Mouse (Mus musculus) spleen, postnatal 10 days (tissue): Measurements from ENCODE around the gene Mars.
"Not testable (repeated sequence)": the region's sequence is repeated elsewhere in the genome, so short reads cannot be mapped to it uniquely, and the experiment has no call there.

Experiments used
- DNase-seq, 2 experiments: peaks; one replicate each; pipeline ENCODE4 v3.0.0; 2021 to 2022; ENCODE audit warnings: low spot score in 2 of 2

Mars gene

DNA sequence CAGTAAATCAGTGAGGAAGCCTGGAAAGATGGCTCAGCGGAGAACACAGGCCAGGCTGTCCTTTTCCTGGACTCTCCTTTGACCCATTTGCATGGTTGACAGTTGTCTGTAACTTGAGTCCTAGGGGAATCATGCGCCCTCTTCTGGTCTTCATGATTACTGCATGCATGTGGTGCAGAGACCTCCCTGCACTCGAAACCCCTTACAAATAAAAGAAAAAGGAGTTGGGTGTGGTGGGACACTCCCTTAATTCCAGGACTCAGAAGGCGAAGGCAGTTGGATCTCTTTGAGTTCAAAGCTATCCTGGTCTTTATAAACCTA, 730 bp upstream of the Mars start:
- DNase-seq, result peak; percentile 86 to 89

DNA sequence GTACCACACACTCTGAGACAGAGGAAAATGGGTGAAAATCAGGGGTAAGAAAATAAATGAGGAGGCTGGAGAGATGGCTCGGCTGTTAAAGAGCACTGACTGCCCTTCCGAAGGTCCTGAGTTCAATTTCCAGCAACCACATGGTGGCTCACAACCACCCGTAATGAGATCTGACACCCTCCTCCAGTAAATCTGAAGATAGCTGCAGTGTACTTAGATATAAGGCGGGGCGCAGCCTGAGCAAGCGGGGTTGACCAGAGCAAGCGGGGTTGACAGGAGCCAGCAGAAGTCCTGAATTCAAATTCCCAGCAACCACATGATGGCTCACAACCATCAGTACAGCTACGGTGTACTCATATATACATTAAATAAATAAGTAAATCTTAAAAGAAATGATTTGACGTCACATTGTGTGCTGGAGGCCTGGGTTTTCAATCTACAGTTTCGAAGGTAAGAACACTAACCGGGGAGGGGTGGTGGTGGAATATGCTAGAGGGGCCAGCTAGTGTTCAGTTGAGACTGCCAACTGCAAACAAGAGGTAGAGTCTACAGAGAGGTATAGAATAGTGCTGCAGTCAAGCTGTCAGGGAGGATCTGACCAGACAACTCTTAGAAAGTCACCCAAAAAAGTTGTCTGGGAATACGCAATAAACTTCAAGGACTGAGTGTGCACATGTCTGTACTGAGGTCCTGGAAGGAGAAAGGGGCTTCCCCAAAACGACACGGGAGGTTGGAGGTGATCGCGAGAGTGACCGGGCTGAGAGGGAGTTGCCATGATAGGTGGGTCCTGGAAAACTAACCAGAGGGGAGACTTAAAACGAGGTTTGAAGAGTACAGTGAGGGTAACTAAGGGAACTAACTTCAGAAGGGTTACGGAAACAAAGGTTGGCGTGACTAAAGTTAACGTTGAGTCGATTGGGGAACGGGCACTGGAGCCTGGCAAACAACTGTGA, 787 bp downstream of the Mars start:
- DNase-seq, result peak; percentile 50 to 53

DNA sequence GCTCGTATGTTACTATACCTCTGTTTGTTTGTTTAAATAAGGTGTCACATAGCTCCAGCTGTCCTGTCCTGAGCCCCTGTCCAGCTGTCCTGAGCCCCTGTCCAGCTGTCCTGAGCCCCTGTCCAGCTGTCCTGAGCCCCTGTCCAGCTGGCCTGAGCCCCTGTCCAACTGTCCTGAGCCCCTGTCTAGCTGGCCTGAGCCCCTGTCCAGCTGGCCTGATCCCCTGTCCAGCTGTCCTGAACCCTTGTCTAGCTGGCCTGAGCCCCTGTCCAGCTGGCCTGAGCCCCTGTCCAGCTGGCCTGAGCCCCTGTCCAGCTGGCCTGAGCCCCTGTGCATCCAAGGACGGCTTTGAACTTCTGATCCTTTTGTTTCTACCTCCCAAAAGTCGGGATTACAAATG, 2.4 kb downstream of the Mars start:
- not testable (repeated sequence) for DNase-seq

DNA sequence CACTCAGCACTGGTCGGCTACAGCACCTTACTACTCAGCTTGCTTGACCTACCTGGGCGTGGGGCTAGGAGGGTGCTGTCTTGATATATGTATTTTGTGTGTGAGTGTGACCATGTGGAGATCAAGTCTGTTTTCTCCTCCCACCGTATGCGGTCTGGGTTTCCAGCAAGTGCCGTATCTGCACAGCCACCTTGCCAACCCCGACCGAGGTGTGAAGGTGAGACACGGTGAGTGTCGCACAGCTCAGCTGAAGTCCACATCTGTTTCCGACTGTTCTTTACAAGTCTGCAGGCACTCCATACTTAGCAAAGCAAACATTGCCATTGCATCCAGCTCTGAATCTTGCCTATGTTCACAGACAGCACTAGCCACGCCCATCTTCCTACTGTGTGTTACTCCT, 8.4 kb downstream of the Mars start:
- no peak for DNase-seq

DNA sequence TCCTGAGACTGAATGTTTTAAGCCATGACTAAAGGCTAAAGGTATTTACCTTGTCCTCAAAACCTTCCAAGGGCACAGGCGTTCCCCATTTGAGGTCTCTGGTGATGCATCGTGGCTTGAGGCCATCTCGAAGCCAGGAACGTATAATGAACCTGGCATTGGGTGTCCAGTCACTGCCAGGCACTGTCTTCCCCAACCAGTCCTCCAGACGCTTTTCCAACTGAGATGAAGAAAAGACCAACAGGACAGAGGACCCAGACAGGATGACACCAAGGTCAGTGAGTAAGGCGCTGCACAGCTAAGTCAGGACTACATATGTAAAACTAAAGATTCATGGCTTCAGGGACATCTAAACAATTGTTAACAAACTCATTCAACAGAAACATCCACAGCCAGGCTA, 11.2 kb downstream of the Mars start:
- DNase-seq, result no peak

DNA sequence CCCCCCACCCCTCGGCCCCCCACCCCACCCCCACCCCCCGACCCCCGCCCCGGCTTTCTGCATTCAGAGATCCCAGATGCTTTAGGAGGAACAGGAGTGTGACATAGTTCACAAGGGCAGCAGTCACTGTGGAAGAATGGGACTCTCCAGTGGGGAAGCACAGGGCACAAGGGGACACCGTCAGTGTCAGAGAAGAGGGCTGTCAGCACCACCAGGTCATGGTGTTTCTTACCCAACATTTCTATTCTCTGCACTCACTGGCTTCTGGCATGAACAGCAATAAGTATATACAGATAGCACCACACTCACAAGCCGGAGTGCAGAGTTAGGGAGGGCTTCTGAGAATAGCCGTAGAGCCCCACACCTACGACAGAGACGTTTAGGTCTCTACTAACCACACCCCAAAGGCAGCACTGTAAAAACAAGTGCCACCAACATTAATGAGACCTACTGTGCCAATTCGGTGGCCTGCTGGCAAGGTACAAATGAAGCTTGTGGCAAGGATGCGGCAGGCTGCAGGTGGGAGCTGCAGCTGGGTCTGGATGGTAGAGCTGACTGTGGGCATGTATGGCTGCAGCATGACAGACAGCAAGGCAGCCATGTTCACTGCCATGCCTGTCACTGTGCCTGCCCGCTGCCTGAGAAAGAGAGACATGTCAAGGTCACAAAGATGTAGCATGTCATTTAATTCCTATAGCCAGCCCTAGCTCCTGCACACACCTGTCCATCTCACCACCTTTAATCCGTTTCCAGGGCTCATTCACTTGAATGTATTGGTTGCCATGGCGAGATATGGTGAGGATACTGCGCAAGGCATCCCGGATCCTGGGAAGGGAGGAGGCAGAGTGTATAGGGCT, 14.3 kb downstream of the Mars start:
- no peak for DNase-seq

DNA sequence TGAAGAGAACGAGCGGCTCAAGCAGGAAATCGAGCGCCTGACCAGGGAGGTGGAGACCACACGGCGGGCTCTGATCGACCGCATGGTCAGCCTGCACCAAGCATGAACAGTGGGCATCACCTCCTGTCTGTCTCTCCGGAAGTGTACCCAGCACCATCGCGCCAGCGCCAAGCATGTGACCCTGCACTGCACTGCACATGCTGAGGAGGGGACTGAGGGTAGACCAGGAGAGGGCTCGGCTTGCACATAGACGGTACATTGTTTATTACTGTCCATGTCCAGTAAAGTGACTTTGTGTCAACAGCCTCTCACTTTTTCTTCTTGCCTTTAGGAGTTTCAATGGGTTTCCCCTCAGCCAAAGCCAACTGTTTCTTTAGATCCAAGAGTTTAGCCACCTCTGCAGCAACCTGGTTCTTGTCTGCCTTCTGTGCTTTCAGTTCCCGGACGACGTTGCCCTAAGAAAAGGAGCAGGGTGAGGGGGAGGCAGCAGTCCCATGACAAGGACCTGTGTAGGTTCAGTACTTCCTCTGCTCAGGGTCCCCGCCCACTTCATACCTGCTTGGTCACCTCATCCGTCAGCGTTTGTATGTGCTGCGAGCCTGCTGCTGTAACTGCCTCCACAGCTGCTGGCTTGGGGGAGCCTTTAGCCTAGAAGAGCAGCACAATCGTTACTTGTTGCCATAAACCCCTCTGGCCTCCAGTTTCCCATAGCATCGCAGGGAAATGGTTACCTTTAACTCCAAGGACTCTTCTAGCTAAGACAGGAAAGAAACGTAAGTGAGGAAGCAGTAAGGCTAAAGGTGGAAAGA, 15.4 kb downstream of the Mars start:
- no peak for DNase-seq

DNA sequence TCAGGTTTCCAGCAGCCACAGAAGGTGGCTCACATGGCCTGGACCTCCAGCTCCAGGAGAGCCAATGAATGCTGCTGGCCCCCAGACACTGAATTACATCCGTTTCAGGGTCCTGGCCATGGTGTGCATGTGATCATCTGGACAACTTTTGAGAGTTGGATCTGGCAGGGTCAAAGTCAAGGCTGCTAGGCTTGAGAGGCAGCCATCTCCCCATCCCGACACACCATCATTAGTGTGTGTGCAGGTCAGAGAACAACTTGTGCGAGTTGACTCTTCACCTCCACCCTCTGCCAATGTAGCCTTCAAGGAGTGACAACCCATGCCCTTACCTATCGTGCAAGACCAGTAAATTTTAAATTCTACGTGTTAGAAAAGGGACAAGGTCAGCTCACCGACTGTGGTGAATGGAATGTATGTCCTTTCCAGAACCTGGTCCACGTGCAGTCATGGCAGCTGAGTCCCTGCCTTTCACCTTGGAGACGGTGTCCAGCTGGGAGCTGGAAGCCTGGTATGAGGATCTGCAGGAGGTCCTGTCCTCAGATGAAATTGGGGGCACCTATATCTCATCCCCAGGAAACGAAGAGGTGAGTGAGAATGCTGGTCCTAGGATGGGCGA, 16.6 kb downstream of the Mars start:
- DNase-seq, result no peak

DNA sequence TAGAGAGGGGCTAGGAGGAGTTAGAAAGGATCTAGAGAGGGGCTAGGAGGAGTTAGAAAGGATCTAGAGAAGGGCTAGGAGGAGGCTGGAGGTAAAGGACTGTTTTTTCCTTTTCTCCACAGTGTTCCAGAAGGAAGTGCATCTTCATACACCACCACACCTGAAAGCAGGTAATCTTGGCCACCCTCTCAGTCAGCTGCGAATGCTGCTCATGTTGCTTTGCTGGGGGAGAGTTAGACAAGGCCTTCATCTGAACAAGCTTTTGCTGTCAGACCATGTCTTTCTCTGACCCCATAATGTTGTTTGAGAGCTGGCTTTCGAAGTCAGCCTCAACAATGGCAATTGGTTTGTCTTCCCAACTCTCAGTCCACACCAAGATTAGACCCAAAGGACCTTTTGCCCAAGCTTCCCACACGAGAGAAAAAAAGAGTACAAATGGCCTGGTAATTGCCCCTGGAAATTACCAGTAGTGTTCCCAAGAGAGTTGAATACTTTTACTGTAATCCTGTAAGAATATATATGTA, 17.9 kb downstream of the Mars start:
- DNase-seq, result no peak

DNA sequence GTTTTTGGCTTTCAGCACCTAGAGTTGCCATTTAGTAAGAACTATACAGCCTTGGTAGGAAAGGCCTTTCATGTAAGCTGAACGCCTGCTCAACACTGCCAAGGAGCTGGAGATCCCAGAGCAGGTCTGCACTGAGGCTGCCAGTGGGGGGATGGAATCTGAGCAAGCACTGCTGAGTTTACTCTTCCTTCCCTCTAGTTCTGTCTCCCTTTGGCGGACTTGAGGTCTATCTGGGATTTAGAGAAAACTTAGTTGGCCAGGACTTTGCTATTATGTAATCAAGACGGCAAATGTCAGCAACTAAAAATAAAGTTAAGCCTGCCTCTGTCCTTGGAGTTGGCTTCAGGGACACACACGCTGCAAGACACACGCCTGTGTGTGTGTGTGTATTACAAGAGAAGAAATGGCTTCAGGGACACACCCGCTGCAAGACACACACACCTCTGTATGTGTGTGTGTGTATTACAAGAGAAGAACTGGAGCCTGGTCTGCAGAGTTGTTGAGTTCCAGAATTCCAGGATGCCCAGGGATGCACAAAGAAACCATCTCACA, 18.5 kb downstream of the Mars start:
- no peak for DNase-seq

DNA sequence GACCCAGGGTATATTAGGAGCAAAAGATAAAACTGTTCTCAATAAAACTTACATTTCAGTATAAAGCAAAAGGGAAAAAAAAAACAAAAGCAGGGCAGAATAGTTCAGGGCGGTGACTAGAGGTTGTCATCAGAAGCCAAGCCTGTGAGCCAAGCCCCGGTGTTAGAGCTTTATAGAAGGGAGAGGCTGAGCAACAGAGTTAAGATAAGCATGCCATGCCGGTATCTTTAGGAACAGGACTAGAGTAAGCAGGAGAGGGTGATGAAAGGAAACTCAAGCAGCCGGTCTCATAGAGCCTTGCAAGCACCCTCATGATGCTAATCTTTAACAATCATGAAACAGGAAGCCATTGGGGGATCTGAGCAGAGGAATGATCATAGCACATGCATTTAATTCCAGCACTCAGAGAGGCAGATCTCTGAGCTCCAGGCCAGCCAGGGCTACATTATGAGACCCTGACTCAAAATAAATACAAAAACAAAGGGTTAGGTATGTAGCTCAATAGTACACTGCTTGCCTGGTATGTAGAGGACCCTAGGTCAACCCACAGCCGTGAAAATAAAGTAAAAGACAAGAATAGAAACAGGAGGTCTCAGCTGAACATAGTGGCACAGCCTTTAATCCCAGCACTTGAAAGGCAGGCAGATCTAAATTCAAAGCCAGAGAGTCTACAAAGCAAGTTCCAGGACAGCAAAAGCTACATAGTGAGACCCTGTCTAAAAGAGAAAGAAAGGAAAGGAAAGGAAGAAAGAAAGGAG, 19.5 kb downstream of the Mars start:
- DNase-seq, result peak; percentile 27 to 57

DNA sequence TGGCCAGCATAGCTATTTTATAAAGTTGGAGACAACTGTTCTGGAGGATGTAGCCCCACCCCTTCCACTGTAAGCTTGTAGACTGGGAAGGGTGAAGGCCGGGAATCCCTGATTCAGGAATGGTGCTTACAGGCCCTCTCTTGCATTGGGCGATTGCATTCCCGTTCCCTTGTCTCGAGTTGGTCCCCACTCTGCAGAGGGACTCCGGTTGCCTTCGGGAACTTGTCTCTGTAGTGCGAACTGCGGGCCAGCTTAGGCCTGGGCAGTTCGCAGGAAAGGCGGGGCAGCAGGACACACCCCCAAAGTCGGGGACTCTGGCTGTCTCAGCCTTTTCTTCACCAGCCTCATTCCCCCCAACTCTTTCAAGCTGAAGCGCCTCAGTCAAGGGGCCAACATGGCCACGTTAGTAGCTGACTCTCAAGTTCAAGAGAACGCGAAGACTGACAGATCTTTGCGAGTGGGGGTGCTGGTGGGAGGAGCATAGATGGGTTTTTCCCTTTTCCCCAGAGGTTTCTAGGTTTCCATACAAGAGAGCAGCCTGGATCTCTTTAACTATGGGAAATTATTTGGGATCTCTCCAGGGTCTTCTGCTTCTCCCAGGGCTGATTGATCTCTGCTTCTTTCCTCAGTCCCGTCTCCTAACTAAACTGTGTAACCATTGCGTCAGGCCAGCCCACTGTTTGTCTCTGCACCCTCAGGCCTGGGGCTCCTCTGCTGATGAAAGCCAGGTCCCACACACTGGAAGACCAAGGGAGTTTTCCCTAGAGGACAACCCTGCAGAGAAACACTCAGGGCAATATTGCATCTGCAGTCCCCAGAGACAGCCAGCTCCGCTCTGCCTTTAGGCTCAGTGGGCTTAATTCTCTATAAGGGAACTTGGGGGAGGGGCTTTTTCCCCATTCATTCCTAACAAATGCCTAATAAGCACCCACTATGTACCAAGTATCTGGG, 20.4 kb downstream of the Mars start:
- DNase-seq, result peak; percentile 76

DNA sequence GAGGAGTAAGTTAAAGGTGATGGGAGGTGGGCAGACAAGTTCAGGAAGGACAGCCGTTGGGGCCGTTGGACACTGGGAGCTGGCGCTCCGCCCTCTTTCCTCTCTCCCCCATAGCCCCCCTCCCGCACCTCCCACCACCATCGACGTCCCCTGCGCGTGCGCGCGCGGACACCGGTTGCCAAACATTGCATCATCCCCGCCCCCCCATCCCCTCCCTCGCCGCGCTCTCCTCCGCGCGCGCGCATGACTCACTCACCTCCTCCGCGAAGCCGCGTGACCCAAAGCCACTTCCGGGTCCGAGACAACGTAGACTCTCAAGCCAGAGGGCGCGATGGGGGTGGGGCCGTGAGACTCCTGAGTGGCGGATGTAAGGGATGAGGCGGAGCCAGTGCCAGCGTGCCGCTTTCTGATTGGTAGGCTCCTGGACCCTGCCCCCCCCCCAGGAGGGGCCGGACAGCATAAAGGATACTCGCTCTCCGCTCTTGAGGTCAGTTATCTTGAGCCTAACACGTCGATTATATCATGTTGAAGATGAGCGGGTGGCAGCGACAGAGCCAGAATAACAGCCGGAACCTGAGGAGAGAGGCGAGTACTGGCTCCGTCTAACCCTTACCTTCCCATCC, 21.2 kb downstream of the Mars start:
- DNase-seq, result peak; percentile 97 to 100

DNA sequence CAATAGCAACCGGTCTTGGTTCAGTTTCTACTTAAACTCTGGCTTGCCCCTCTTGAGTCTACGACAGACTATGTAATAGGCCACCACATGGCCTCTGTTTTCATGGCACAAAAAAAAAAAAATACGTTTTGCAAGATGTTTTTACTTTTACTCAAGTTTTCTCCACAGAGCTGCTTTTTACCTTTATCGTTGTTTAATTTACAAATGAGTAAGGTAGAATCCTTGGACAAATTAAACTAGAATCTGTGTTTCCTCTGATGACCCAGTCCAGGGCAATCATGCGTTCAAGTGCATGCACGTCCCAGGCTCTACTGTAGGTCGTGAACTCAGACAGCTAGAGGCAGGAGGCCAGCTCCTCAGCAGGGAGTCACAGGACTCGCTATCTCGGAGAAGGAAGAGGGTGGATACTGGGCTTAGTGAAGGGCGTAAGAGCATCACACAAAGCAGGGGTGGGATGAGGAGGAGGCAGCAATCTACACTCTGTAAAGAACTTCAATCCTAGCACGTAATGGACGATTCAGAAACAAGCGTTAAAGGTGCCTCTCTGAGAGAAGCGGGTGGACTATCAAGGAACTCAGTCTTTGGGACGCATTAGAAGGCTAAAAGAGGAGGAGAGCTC, 21.9 kb downstream of the Mars start:
- peak; percentile 66 for DNase-seq

DNA sequence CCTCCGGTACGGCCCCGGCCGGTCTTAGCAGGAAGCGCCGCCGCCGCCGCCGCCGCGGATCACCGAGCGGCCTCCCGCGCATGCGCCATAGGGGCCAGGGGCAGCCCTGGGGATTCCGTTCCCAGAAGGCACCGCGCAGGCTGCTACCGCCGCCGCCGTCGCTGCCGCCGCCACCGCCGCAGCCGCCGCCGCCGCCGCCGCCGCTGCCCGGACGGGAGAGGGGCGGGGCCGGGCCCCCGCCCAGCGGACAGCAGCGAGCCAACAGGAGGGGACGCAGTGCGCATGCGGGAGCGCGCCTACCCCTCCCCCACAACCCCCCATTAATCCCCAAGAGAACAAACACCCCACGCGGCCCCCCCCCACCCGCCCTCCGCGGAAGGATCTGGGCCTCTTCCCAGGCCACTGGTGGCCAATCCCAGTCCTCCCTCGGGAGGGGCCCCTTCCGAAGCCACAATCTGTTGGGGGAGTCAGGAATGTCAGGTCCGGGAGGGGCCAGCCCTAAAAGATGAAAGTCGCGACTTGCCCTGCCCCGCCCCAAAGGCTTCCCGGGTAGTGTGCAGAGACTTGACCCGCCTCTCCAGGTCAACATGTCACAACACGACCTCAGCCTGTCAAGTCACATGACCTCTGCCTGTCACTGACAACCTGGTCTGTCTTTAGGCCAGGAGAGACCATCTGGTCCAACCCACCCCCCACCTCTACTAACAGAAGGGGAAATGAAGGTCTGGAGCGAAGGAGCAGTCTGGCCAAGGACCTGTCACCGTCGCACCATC, 22.6 kb downstream of the Mars start, which contains the start of gene Mbd6:
Mbd6 (minus strand) TSS at position 219 of the 773 bp plus-strand sequence.
- peak; percentile 86 to 96 for DNase-seq

DNA sequence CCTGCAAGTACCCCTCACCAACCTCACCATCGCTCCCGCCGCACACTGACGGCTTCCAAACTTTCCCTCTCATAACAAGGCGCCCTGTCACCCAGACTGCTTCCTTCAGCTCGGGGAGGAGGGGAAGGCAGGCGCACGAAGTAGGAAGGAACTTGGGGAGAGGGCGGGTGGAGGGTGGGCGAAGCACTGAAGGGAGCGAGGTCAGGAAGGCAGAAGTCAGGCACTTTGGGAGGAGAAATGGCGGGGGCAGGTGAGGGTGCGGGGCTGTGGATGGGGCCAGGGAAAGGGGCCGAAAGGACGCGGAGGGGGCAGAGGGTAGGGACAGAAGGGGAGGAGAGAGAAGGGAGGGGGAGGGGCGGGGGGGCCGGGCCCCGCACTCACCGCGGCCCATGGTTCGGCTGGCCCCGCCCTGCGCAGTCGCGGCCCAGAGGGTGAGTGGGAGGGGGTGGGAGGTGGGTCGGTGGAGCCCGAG, 23.2 kb downstream of the Mars start:
- DNase-seq, result peak in 1 of 2 experiments; percentile 62

DNA sequence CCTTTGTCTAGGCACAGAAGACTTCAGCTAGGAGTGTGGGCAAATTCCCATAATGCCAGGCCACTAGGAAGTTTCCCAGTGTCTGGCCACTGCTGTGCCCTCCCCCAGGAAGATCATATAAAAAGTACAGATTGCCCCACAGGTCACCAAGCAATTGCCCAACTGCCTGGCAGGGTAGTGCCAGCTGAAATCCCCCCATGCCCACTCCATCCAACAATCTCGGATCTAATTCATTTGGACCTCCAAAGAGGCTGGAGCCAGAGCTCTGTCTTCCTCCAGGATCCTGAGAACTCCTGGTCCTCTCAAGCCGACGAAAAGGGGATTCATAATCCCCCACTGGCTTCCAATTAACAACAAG, 23.7 kb downstream of the Mars start:
- DNase-seq, result no peak
